Mouse (Mus musculus): Measurements from ENCODE around the gene Prickle2. TPM values are rescaled to one million over a fixed set of nuclear protein-coding genes. Genes with fewer than 3 reads are reported as not detected.

The Prickle2 gene
- polyA plus RNA-seq, 1 experiment from 2014 or later = 5.0 TPM

DNA sequence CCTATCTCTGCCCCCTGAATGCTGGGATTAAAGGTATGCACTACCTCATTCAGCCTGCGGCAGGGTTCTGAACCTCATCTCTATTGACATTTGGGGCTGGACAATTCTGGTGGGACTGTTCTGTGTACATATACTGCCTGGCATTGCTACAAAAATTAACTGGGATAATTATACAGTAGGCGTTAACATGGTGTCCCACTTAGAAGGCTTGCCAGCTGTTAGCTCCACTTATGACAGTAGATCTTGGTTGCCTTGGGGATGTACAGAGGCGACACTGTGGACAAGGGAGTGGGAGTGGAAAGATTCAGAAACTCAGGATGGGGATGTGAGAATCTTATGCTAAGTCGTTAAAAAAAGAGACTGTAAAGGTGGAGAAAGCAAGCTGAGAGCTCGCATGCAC lies 311.3 kb downstream of the Prickle2 start:
- no peak for ATAC-seq (ENCODE audit: insufficient number of reproducible peaks, low FRiP score, low TSS enrichment, low read depth)

DNA sequence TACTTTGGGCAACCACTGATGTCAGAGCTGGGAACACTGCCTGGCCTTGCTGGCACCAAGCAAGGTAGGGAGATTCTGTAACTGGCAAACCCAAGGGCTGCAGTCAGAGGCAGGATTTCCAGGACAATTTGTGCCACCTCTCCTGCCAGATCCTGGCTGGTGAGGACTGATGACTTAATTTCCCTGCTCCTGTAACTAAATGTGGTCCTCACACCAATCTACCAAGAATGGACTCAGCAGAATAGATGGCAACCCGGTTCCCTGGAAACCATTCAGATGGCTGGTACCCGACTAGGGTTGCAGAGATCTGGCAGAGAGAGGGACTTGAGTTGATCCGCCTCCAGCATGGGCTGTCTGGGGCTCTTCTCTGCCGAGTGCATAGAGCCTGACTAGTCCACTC lies 315.6 kb downstream of the Prickle2 start:
- WGBS = 75% methylated on average over 4 of the region's 4 CpGs
- Histone ChIP-seq H3K27me3 (ENCODE audit: control insufficient read depth, insufficient read depth, low read length) (no peaks in the 10 kb centered on the region), H3K9me3 (ENCODE audit: control insufficient read depth, low read length) (no peaks in the 10 kb centered on the region), H3K9ac (ENCODE audit: low read length) (no peak overlapping the region), H3K4me2 (ENCODE audit: low read depth, severe bottlenecking) (no peak overlapping the region), H3K4me1 (ENCODE audit: control insufficient read depth, insufficient read depth, low read length) (0 out of 2 replicates have a peak, but pooled peaks cover 3% of the 10 kb centered on the region), H3K27ac (replicated peaks; ENCODE audit: low read depth, low read length) (no peak overlapping the region), H3K36me3 (ENCODE audit: control insufficient read depth, insufficient read depth, low read length) (no peaks in the 10 kb centered on the region), H3K4me3 (ENCODE audit: low read depth, low read length) (no peak overlapping the region)
- no peak for DNase-seq (ENCODE audit: low spot score)
- no peak for ATAC-seq (ENCODE audit: insufficient number of reproducible peaks, low FRiP score, low TSS enrichment, low read depth)

More for the DNA sequence above, 311.3 kb downstream of the Prickle2 start:
- Histone ChIP-seq H3K27ac (replicated peaks; ENCODE audit: low read depth, low read length) (no peak overlapping the region), H3K36me3 (ENCODE audit: control insufficient read depth, insufficient read depth, low read length) (no peaks in the 10 kb centered on the region), H3K27me3 (ENCODE audit: control insufficient read depth, insufficient read depth, low read length) (no peaks in the 10 kb centered on the region), H3K9me3 (ENCODE audit: control insufficient read depth, low read length) (no peaks in the 10 kb centered on the region), H3K9ac (ENCODE audit: low read length) (no peak overlapping the region), H3K4me2 (ENCODE audit: low read depth, severe bottlenecking) (no peak overlapping the region), H3K4me1 (ENCODE audit: control insufficient read depth, insufficient read depth, low read length) (no peaks in the 10 kb centered on the region), H3K4me3 (ENCODE audit: low read depth, low read length) (no peak overlapping the region)
- WGBS = 87% methylated on average over 5 of the region's 5 CpGs
- no peak for DNase-seq (ENCODE audit: low spot score)

DNA sequence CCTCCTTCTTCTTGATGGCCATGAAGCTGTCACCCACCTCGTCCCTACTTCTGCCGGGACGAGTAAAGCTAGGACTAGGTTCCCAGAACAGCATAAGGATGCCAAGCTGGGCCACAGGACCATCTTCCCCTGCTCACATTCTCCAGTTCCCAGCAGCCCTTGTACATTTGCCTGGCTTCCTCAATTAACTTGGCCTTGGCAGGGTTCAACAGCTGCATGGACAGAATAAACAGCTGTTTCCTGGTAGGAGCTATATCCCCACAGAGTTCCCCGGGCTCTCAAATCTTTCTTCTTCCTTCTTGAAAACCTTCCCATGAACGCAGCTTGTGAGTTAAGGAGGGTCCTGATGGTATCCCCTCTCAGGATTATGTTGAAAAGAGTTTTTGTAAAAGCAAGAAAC lies 317.3 kb downstream of the Prickle2 start:
- Histone ChIP-seq H3K9me3 (ENCODE audit: control insufficient read depth, low read length) (no peaks in the 10 kb centered on the region), H3K9ac (ENCODE audit: low read length) (no peak overlapping the region), H3K36me3 (ENCODE audit: control insufficient read depth, insufficient read depth, low read length) (no peaks in the 10 kb centered on the region), H3K4me2 (ENCODE audit: low read depth, severe bottlenecking) (no peak overlapping the region), H3K4me3 (ENCODE audit: low read depth, low read length) (no peak overlapping the region), H3K4me1 (ENCODE audit: control insufficient read depth, insufficient read depth, low read length) (0 out of 2 replicates have a peak, but pooled peaks cover 7% of the 10 kb centered on the region), H3K27ac (replicated peaks; ENCODE audit: low read depth, low read length) (no peak overlapping the region), H3K27me3 (ENCODE audit: control insufficient read depth, insufficient read depth, low read length) (no peaks in the 10 kb centered on the region)
- ATAC-seq (ENCODE audit: insufficient number of reproducible peaks, low FRiP score, low TSS enrichment, low read depth) (no peak), DNase-seq (ENCODE audit: low spot score) (no peak)
- WGBS = 66% methylated on average over 5 of the region's 5 CpGs

DNA sequence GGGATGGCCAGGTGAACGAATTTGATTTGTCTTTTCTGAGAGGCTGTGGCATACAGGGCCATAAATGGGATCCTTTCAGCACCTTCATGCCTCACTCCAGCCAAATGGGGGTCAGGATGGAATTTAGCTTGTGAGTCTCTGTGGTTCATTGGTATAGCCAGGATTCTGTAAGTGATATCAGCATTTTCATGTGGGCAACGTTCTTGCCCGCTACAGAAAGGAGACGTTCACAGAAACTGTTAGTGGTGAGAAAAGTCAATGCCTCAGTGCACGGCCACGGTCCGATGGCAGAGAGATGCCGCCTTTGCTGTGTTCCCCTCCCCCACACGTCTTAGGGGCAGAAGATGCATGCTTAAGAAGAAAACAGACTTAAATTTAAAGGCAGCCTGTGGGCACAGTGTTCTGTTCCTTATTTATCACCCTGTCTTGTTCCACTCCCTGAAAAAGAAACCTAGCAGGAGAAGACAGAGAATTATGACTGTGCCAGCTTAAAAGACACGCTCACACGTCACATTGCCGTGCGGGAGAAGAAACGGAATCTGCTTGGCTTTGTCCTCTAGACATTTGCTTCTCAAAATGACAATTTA lies 322.7 kb downstream of the Prickle2 start:
- WGBS = 48% methylated on average over 14 of the region's 14 CpGs
- H3K4me3 ChIP-seq (ENCODE audit: low read depth, low read length) = no peak overlapping the region
- no peak overlapping the region for H3K9ac ChIP-seq (ENCODE audit: low read length)
- H3K36me3 ChIP-seq (ENCODE audit: control insufficient read depth, insufficient read depth, low read length) = no peaks in the 10 kb centered on the region
- H3K4me2 ChIP-seq (ENCODE audit: low read depth, severe bottlenecking) = no peak overlapping the region
- no peak overlapping the region for H3K27ac ChIP-seq (replicated peaks; ENCODE audit: low read depth, low read length)
- no peaks in the 10 kb centered on the region for H3K9me3 ChIP-seq (ENCODE audit: control insufficient read depth, low read length)
- DNase-seq (ENCODE audit: low spot score) = no peak
- H3K27me3 ChIP-seq (ENCODE audit: control insufficient read depth, insufficient read depth, low read length) = no peaks in the 10 kb centered on the region
- H3K4me1 ChIP-seq (ENCODE audit: control insufficient read depth, insufficient read depth, low read length) = 0 out of 2 replicates have a peak, but pooled peaks cover 4% of the 10 kb centered on the region
- no peak for ATAC-seq (ENCODE audit: insufficient number of reproducible peaks, low FRiP score, low TSS enrichment, low read depth)

DNA sequence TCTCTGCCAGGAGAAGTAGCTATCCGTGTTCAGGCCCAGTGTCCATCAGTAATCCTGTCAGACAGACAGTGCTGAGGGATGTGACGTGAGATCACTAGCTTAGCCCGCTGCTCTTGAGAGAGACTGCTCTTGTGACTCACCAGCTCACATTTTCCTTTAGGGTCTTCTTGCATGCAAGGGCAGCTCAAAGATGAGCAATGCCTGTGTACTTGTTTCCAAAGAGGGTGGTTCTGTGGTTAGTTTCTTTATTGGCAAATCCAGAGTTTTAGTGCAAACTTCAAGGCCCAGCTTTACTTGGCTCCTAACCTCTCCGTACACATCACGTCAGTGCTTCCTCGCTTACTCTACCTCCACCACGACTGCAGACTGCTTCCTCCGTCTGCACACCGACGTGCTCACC lies 324.9 kb downstream of the Prickle2 start:
- H3K4me3 ChIP-seq (ENCODE audit: low read depth, low read length) = no peak overlapping the region
- H3K9ac ChIP-seq (ENCODE audit: low read length) = no peak overlapping the region
- no peaks in the 10 kb centered on the region for H3K27me3 ChIP-seq (ENCODE audit: control insufficient read depth, insufficient read depth, low read length)
- H3K9me3 ChIP-seq (ENCODE audit: control insufficient read depth, low read length) = no peaks in the 10 kb centered on the region
- WGBS = 88% methylated on average over 10 of the region's 10 CpGs
- no peak overlapping the region for H3K4me2 ChIP-seq (ENCODE audit: low read depth, severe bottlenecking)
- 0 out of 2 replicates have a peak, but pooled peaks cover 4% of the 10 kb centered on the region for H3K4me1 ChIP-seq (ENCODE audit: control insufficient read depth, insufficient read depth, low read length)
- H3K36me3 ChIP-seq (ENCODE audit: control insufficient read depth, insufficient read depth, low read length) = no peaks in the 10 kb centered on the region
- no peak for DNase-seq (ENCODE audit: low spot score)
- H3K27ac ChIP-seq (replicated peaks; ENCODE audit: low read depth, low read length) = no peak overlapping the region
- ATAC-seq (ENCODE audit: insufficient number of reproducible peaks, low FRiP score, low TSS enrichment, low read depth) = no peak

DNA sequence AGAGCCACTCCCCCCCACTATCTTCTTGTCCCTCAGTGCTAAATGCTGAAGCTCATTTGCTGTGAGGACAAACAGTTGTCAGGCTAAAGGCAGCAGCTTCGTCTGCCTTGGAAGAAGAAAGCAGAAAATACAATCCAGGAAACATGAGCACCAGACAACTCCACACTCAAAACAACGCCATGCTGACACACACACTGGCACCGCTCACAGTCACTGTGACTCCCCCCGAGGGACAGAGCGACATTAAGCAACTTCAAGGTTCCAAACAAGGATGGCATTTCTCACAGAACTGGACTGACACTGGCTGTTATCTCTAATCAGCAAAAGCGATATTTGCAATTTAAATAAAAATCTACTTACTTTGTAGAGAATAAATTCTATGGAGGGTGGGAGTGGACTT lies 331.1 kb downstream of the Prickle2 start:
- Histone ChIP-seq H3K4me2 (ENCODE audit: low read depth, severe bottlenecking) (no peak overlapping the region), H3K9ac (ENCODE audit: low read length) (no peak overlapping the region), H3K4me3 (ENCODE audit: low read depth, low read length) (no peak overlapping the region), H3K27me3 (ENCODE audit: control insufficient read depth, insufficient read depth, low read length) (no peaks in the 10 kb centered on the region), H3K36me3 (ENCODE audit: control insufficient read depth, insufficient read depth, low read length) (no peaks in the 10 kb centered on the region), H3K27ac (replicated peaks; ENCODE audit: low read depth, low read length) (no peak overlapping the region), H3K9me3 (ENCODE audit: control insufficient read depth, low read length) (no peaks in the 10 kb centered on the region), H3K4me1 (ENCODE audit: control insufficient read depth, insufficient read depth, low read length) (no peaks in the 10 kb centered on the region)
- DNase-seq (ENCODE audit: low spot score) (no peak), ATAC-seq (ENCODE audit: insufficient number of reproducible peaks, low FRiP score, low TSS enrichment, low read depth) (no peak)
- 92% methylated on average over 6 of the region's 6 CpGs for WGBS

DNA sequence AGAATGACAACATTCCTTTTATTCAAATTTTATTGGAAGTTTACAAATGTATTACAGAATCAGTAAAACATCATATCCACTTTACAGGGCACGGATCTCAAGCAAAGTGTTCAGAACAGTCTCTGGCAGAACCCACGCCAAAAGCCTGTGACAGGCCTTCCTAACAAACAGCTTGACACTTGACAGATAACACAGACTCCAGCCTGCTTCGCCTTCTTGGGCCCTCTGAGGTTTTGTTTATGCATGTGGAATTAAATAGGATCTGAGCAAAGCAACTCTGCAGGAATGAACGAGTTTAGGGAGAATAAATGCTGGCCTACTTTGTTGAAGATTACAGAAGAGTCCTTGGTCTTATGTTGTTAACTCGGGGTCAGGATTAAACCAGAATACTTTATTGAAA lies 335.1 kb downstream of the Prickle2 start:
- Histone ChIP-seq H3K27ac (replicated peaks; ENCODE audit: low read depth, low read length) (no peak overlapping the region), H3K4me1 (ENCODE audit: control insufficient read depth, insufficient read depth, low read length) (no peaks in the 10 kb centered on the region), H3K4me3 (ENCODE audit: low read depth, low read length) (no peak overlapping the region), H3K27me3 (ENCODE audit: control insufficient read depth, insufficient read depth, low read length) (no peaks in the 10 kb centered on the region), H3K4me2 (ENCODE audit: low read depth, severe bottlenecking) (no peak overlapping the region), H3K36me3 (ENCODE audit: control insufficient read depth, insufficient read depth, low read length) (no peaks in the 10 kb centered on the region), H3K9me3 (ENCODE audit: control insufficient read depth, low read length) (no peaks in the 10 kb centered on the region), H3K9ac (ENCODE audit: low read length) (no peak overlapping the region)
- WGBS = 47% methylated on average over 5 of the region's 5 CpGs
- ATAC-seq (ENCODE audit: insufficient number of reproducible peaks, low FRiP score, low TSS enrichment, low read depth) (no peak), DNase-seq (ENCODE audit: low spot score) (no peak)

DNA sequence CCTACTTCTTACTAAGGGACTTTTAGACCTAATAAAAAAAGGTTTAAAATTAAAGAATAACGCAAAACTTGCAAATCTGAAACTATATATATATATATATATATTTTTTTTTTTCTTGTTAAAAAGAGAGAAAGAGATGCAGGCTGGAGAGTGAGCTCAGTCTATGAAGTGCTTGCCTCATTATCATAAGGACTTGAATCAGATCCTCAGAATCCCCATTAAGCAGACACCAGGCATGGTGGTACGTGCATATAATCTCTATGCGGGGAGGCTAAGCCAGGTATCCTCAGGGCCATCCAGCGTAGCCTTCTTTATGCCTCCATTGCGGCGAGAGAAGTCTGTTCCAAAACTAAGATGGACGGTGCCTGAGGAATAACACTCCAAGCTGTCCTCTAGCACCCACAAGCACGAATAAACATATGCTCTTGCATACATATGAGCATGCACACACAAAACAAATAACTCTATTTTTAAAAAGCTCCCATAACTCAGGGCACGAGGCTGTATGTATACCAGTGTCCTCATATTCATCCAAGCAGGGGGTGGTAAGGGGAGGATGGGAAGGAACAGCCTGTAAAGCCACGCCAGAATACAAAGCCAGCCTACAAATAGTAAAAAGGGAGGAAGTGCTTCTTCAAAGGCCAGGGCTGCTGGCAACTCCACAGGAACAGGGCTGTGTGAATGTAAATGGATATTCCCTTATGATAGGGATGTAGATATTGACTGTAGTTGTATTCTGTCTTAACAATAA lies 358.5 kb downstream of the Prickle2 start:
- H3K9me3 ChIP-seq (ENCODE audit: control insufficient read depth, low read length) = no peaks in the 10 kb centered on the region
- H3K9ac ChIP-seq (ENCODE audit: low read length) = no peak overlapping the region
- H3K27me3 ChIP-seq (ENCODE audit: control insufficient read depth, insufficient read depth, low read length) = no peaks in the 10 kb centered on the region
- DNase-seq (ENCODE audit: low spot score) (no peak), ATAC-seq (ENCODE audit: insufficient number of reproducible peaks, low FRiP score, low TSS enrichment, low read depth) (no peak)
- no peak overlapping the region for H3K27ac ChIP-seq (replicated peaks; ENCODE audit: low read depth, low read length)
- H3K4me2 ChIP-seq (ENCODE audit: low read depth, severe bottlenecking) = no peak overlapping the region
- no peaks in the 10 kb centered on the region for H3K36me3 ChIP-seq (ENCODE audit: control insufficient read depth, insufficient read depth, low read length)
- H3K4me1 ChIP-seq (ENCODE audit: control insufficient read depth, insufficient read depth, low read length) = no peaks in the 10 kb centered on the region
- 84% methylated on average over 10 of the region's 10 CpGs for WGBS
- H3K4me3 ChIP-seq (ENCODE audit: low read depth, low read length) = no peak overlapping the region
